Mouse (Mus musculus): ENCODE measurements around the gene Memo1. TPM values are rescaled to one million over a fixed set of nuclear protein-coding genes. Genes with fewer than 3 reads are reported as not detected.

The Memo1 gene
- polyA plus RNA-seq, 1 experiment: 46.5 TPM

DNA sequence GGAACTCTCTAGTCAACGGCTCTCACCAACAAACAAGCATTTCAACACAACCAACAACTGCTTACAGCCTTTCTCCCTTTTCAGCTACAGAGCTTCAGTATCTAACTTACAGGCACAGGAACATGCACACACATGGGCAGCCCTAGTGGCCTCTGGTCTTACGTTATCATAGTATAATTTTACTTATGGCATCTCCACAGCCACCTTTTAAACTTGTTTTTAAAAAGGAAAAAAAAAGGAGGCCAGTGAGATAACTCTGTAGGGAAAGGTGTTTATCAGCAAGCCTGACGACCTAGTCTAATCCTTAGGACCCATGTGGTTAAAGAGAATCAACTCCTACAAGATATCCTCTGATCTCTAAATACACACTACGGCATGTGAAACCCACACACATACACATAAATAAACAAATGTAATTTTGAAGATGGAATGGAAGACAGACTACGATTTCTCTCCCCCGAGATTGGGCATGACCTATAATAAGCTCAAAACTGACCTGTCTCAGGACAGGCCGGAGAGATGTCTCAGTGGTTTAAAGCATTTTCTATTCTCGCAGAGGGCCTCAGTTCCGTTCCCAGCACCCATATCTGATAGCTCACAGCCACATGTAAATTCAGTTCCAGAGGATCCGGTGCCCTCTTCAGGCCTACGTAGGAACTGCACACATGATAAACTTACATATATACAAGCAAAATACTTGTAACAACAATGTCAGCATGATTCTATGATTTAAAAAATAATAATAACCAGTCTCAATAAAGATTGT is 27.7 kb downstream of the Memo1 start:
- TF ChIP-seq CTCF (IDR thresholded peaks at IDR 0.05; ENCODE audit: extremely low read depth, insufficient read depth, low read length) (no peak), POLR2A (IDR thresholded peaks at IDR 0.05; ENCODE audit: extremely low read depth, insufficient read depth, low read length) (no peak)
- H3K4me3 ChIP-seq (ENCODE audit: insufficient read depth, low read length): no peak overlapping the region
- no peak overlapping the region for H3K27ac ChIP-seq (ENCODE audit: insufficient read depth, low read length)
- H3K4me1 ChIP-seq (ENCODE audit: control insufficient read depth, insufficient read depth, low read length): peaks cover 9% of the 10 kb centered on the region; the same call in 1 of the 2 replicates

DNA sequence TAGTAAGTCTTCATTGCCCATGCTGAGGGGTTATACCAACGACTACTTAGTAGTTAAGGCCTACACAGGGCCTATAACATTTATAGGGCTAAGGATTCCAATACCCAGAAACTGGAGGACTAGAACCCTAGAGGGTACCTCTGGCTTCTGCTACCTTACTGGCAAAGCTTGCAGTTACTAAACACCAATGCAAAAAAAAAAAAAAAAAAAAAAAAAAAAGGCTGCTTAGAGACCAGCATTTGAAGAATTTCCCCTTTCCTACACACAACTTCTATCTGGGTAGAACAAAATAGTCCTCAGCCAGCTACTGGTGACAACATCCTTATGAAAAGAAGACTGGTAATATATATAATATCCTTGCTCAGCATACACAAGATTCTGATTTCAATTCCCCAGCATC is 29.7 kb downstream of the Memo1 start:
- no peak for TF ChIP-seq CTCF (IDR thresholded peaks at IDR 0.05; ENCODE audit: extremely low read depth, insufficient read depth, low read length)
- TF ChIP-seq POLR2A (IDR thresholded peaks at IDR 0.05; ENCODE audit: extremely low read depth, insufficient read depth, low read length): no peak
- H3K27ac ChIP-seq (ENCODE audit: insufficient read depth, low read length): no peak overlapping the region
- H3K4me1 ChIP-seq (ENCODE audit: control insufficient read depth, insufficient read depth, low read length): peaks cover 9% of the 10 kb centered on the region; the same call in 1 of the 2 replicates
- H3K4me3 ChIP-seq (ENCODE audit: insufficient read depth, low read length): no peak overlapping the region

DNA sequence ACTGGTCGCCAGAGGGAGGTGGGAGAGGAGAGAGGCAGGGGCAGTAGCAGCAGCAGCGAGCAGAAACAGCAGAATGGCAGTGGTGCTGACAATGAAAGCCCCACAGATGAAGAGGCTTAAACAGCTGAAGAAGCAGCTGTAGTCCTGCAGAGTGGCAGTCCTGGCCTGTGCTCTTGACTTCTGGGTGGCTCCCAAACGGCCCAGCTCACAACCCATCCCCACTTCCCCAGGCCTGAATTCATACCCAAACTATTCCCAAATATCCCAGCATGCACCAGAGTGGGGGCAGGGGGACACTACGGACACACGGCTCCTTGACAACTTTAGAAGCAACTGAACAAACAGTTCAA is 30.2 kb downstream of the Memo1 start:
- no peak for TF ChIP-seq CTCF (IDR thresholded peaks at IDR 0.05; ENCODE audit: extremely low read depth, insufficient read depth, low read length)
- TF ChIP-seq POLR2A (IDR thresholded peaks at IDR 0.05; ENCODE audit: extremely low read depth, insufficient read depth, low read length): no peak
- no peak overlapping the region for H3K4me3 ChIP-seq (ENCODE audit: insufficient read depth, low read length)
- H3K4me1 ChIP-seq (ENCODE audit: control insufficient read depth, insufficient read depth, low read length): peaks cover 9% of the 10 kb centered on the region; the same call in 1 of the 2 replicates
- H3K27ac ChIP-seq (ENCODE audit: insufficient read depth, low read length): no peak overlapping the region; the same call in 1 of the 2 replicates

DNA sequence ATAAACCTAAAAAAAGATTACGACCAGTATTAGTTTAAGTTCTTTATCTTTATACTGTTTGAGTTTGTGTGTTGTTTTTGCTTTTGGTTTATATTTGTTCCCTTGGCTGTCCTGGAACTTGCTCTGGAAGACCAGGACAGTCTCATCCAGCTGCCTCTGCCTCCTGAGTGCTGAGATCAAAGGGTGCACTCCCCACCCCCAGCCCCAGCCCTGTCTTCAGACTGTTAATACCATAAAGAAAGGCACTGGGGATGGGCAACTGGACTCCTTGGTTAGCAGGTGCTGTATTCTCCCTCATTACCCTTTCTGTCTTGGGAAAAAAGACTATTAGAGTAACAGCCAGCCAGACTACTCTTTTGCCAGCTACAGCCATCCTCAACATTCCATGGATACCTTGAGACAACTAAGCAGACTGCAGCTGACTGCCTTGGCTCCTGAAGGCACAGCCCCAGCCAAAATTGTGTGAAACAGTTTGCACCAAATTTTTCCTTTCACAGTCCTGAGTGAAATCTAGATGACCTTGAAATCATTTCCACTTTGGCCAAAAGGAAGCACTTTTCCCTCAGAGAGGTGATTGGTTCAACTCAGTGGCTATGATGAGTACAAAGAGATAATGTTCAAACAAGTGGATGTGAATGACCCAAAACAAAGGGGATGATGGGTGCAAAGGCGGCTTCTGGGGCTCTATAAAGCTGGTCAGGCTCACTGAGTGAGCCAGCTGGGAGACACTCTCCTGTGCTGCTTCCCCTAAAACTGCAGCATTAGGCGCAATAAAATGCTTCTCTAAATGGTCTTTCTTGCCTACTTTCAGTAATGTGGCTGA is 30.8 kb downstream of the Memo1 start:
- no peak overlapping the region for H3K4me3 ChIP-seq (ENCODE audit: insufficient read depth, low read length)
- TF ChIP-seq CTCF (IDR thresholded peaks at IDR 0.05; ENCODE audit: extremely low read depth, insufficient read depth, low read length) (no peak), POLR2A (IDR thresholded peaks at IDR 0.05; ENCODE audit: extremely low read depth, insufficient read depth, low read length) (no peak)
- no peak overlapping the region; the same call in 1 of the 2 replicates for H3K27ac ChIP-seq (ENCODE audit: insufficient read depth, low read length)
- peaks cover 9% of the 10 kb centered on the region; the same call in 1 of the 2 replicates for H3K4me1 ChIP-seq (ENCODE audit: control insufficient read depth, insufficient read depth, low read length)

DNA sequence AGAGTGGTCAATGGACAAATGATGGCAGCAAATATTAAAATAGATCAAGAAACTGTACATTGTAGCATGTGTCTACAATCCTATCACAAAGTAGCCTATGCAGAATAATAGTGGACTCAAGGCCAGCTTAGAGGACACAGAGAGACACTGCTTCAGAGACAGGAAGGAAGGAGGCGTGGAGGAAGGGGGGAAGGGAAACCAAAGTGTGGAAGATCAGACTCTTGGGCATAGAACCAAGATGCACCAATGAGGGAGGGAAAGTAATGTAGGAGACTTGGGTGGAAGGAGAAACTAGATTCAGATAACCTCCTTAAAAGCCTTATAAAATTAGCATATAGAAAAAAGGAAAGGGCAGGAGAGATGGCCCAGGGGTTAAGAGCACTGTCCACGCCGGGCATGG is 32.9 kb downstream of the Memo1 start:
- TF ChIP-seq CTCF (IDR thresholded peaks at IDR 0.05; ENCODE audit: extremely low read depth, insufficient read depth, low read length) (no peak), POLR2A (IDR thresholded peaks at IDR 0.05; ENCODE audit: extremely low read depth, insufficient read depth, low read length) (no peak)
- Histone ChIP-seq H3K4me1 (ENCODE audit: control insufficient read depth, insufficient read depth, low read length) (peaks cover 9% of the 10 kb centered on the region; the same call in 1 of the 2 replicates), H3K27ac (ENCODE audit: insufficient read depth, low read length) (no peak overlapping the region), H3K4me3 (ENCODE audit: insufficient read depth, low read length) (no peak overlapping the region)

DNA sequence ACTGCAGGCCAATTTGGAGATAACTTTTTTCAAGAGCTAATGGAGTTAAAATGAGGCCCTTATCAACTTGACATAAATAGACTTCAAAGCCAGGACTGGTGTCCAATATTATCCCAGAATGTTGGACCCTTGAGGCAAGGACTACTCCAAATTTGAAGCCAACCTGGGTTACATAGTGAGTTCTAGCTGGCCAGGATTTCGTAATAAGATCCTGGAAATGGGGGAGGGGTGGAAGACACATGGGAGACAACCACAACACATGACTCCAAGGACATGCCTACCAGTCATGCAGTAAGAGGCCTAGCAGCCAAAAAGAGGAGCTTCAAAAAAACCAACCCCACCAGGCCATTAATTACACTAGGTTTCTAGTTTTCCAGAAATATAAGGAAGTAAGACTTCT is 50.0 kb downstream of the Memo1 start:
- H3K4me1 ChIP-seq (ENCODE audit: control insufficient read depth, insufficient read depth, low read length): no peaks in the 10 kb centered on the region
- no peak overlapping the region for H3K4me3 ChIP-seq (ENCODE audit: insufficient read depth, low read length)
- no peak overlapping the region for H3K27ac ChIP-seq (ENCODE audit: insufficient read depth, low read length)
- no peak for TF ChIP-seq POLR2A (IDR thresholded peaks at IDR 0.05; ENCODE audit: extremely low read depth, insufficient read depth, low read length)
- no peak for TF ChIP-seq CTCF (IDR thresholded peaks at IDR 0.05; ENCODE audit: extremely low read depth, insufficient read depth, low read length)

DNA sequence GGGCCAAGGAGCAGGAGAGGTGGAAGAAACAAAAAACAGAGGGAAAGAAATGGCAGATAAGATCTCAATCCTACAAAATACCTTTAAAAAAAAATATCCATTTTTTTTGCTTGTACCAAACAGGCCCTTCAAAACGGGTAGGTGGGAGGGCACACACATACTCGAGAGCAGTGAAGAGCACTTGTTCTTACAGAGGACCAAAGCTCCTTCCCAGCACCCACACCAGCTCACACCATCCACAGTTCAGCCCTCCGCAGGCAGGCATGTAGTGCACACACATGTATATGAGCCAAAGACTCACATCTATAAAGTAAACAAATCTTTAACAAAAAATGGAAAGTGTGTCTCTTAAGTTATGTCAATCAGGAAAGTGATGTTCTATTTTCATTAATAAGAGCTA is 52.5 kb downstream of the Memo1 start:
- no peak overlapping the region for H3K4me3 ChIP-seq (ENCODE audit: insufficient read depth, low read length)
- TF ChIP-seq POLR2A (IDR thresholded peaks at IDR 0.05; ENCODE audit: extremely low read depth, insufficient read depth, low read length) (no peak), CTCF (IDR thresholded peaks at IDR 0.05; ENCODE audit: extremely low read depth, insufficient read depth, low read length) (no peak)
- H3K4me1 ChIP-seq (ENCODE audit: control insufficient read depth, insufficient read depth, low read length): no peaks in the 10 kb centered on the region
- H3K27ac ChIP-seq (ENCODE audit: insufficient read depth, low read length): no peak overlapping the region

DNA sequence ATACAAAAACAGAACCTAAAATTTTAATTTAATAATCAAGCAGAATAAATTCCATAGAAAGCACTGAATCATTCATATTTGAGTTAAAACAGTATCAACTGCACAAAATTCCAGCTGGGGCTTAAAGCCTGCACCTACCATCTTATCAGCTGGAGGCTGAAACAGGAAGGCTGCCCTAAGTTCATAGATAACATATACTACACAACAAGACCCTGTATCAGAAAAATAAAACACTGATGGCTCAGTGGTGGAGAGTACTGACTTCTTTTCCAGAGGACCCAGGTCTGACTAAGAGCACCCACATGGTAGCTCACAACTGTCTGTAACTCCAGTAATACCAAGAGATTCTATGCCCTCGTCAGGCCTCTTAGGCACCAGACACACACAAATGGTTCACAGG is 55.0 kb downstream of the Memo1 start:
- no peak for TF ChIP-seq POLR2A (IDR thresholded peaks at IDR 0.05; ENCODE audit: extremely low read depth, insufficient read depth, low read length)
- TF ChIP-seq CTCF (IDR thresholded peaks at IDR 0.05; ENCODE audit: extremely low read depth, insufficient read depth, low read length): no peak
- Histone ChIP-seq H3K4me3 (ENCODE audit: insufficient read depth, low read length) (no peak overlapping the region), H3K27ac (ENCODE audit: insufficient read depth, low read length) (no peak overlapping the region), H3K4me1 (ENCODE audit: control insufficient read depth, insufficient read depth, low read length) (no peaks in the 10 kb centered on the region; the same call in 1 of the 2 replicates)

DNA sequence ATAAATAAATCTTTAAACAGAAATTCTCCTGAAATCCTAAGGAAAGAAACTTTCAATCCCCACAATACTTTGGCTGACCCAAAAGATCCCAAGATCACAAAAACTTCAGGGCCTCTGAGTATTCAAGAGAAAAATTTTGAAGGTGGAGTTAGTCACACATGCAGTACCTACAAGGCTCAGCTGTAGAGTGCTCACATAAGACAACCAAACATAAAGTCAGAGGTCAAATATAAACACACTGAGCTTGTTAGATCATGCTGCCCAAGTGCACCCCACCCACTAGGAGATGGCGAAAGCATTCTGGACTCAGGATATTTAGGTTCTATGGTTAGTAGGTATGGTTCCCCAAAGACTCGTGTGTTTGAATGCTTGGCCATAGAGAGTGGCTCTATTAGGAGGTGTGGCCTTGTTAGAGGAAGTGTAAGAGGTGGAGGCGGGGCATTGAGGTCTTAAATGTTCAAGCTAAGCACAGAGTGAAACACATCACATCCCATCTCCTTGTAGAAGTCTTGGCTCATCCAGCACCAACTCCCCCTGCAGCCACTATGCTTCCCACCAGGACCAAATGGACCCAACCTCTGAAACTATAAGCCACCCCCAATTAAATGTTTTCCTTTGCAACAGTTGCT is 67.1 kb downstream of the Memo1 start:
- H3K4me3 ChIP-seq (ENCODE audit: insufficient read depth, low read length): no peak overlapping the region
- H3K4me1 ChIP-seq (ENCODE audit: control insufficient read depth, insufficient read depth, low read length): no peaks in the 10 kb centered on the region
- H3K27ac ChIP-seq (ENCODE audit: insufficient read depth, low read length): no peak overlapping the region
- TF ChIP-seq POLR2A (IDR thresholded peaks at IDR 0.05; ENCODE audit: extremely low read depth, insufficient read depth, low read length) (no peak), CTCF (IDR thresholded peaks at IDR 0.05; ENCODE audit: extremely low read depth, insufficient read depth, low read length) (no peak)

Data from cortical plate, adult 2 months (tissue).